Mouse (Mus musculus): ENCODE measurements at regions not wholly inside any gene's neighbourhood (a gene's known extent, or its start where the extent isn't known, plus 50 kb on each side); places are given as distances from the start of the nearest gene placed in this dataset.

DNA sequence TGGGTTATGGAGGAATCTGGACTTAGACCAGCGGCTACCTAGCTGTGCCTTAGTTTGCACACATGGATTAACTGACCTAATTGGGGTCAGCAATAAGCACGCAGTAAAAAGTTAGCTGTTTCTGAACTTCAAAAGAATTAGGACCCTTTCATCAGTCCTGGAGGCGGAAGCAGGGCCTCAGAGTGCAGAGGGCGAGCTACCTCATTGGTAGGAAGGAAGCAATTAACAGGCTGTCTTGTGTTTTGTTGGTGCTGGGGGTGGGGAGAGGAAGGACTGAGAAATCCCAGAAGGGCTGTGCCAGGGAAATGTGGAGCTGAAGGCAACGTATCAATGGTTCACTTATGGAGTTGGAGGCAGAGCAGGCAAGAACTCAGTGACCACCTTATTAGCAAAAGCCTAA lies 119.5 kb upstream of the Fndc3a start:
- TF ChIP-seq POLR2A (IDR thresholded peaks at IDR 0.05; ENCODE audit: borderline replicate concordance, control insufficient read depth, low read depth, low read length) = no peak
- no peak for TF ChIP-seq CTCF (IDR thresholded peaks at IDR 0.05; ENCODE audit: control insufficient read depth, insufficient read depth, low read length)
